Mouse (Mus musculus): ENCODE measurements at regions not wholly inside any gene's neighbourhood (a gene's known extent, or its start where the extent isn't known, plus 50 kb on each side); places are given as distances from the start of the nearest gene placed in this dataset.

DNA sequence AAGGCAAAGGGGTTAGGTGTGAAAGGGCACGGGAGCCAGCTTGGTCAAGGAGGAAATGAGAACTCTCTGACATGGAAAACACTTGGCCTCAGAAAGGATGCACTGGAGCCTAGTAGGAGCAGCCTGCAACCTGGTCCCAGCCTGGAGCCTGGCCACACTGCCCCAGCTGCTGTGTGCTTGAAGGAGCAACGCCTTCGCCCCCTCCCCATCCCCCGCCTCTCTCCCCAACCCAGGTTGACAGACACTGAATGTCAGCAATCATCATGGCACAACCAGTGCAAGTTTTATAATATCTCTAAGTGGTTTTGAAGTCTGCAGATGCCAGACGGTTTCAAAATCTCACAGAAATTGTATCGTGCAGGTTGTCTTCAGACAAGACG lies 417.6 kb downstream of the Cmpk2 start:
- WGBS, result 36% methylated on average over 7 of the region's 7 CpGs
- 0 out of 2 replicates have a peak, but pooled peaks have one; percentile 40 for ATAC-seq
- H3K4me3 ChIP-seq (ENCODE audit: low read length), result no peak overlapping the region
- H3K27me3 ChIP-seq (replicated peaks; ENCODE audit: control insufficient read depth, insufficient read depth, low read length), result no peaks in the 10 kb centered on the region
- H3K27ac ChIP-seq (ENCODE audit: low read depth, low read length), result peak overlapping the region; percentile 77
- no peaks in the 10 kb centered on the region for H3K9me3 ChIP-seq (ENCODE audit: control insufficient read depth, low read length)
- no peaks in the 10 kb centered on the region for H3K36me3 ChIP-seq (ENCODE audit: control insufficient read depth, insufficient read depth, low read length)
- peaks cover 28% of the 10 kb centered on the region for H3K4me1 ChIP-seq (ENCODE audit: control insufficient read depth, insufficient read depth, low read depth, low read length)
- H3K4me2 ChIP-seq (ENCODE audit: low read length), result peak overlapping the region; percentile 4
- no peak overlapping the region for H3K9ac ChIP-seq (ENCODE audit: low read depth, low read length)

DNA sequence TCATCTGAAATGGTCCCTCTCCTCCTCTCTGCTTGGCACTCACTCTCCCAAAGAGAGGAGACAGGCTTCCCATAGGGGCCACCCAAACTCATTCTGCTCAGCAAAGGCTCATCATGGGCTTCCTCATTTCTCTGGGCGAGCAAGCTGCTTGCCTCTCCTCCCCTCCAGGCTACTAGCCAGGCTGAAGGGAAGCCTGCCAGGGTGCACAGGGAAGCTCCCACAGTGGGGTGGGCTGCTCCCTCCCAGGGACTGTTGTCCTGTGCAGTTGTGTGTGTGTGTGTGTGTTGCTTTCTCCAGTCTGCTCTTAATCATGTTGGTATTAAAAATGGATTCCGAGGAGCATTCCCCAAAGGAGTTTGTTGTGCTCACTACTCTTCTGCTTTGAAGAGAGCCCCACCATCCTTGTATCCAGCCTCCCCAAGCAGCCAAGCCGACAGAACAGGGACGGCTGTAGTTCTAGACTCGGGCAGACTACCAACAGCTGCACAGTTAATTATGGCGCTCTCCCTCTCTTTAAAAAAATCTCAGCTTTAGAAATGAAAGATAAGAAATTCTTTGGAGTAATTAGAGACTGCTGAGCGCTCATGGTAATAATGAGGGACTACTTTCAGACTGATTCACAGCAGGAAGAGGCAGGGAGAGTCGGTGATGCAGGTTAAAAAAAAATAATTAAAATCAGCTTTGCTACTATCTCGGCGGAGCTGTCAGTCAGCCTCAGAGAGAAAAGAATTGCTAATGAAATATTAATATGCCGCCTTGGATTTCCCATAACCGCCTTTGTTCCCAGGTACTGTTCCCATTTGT lies 417.0 kb downstream of the Cmpk2 start:
- Histone ChIP-seq H3K9ac (ENCODE audit: low read depth, low read length) (no peak overlapping the region), H3K4me3 (ENCODE audit: low read length) (no peak overlapping the region), H3K27me3 (replicated peaks; ENCODE audit: control insufficient read depth, insufficient read depth, low read length) (no peaks in the 10 kb centered on the region), H3K9me3 (ENCODE audit: control insufficient read depth, low read length) (no peaks in the 10 kb centered on the region), H3K27ac (ENCODE audit: low read depth, low read length) (peak overlapping the region; percentile 77), H3K36me3 (ENCODE audit: control insufficient read depth, insufficient read depth, low read length) (no peaks in the 10 kb centered on the region), H3K4me1 (ENCODE audit: control insufficient read depth, insufficient read depth, low read depth, low read length) (peaks cover 28% of the 10 kb centered on the region), H3K4me2 (ENCODE audit: low read length) (peak overlapping the region; percentile 4)
- ATAC-seq, result peak; percentile 63
- WGBS, result 14% methylated on average over 12 of the region's 12 CpGs

DNA sequence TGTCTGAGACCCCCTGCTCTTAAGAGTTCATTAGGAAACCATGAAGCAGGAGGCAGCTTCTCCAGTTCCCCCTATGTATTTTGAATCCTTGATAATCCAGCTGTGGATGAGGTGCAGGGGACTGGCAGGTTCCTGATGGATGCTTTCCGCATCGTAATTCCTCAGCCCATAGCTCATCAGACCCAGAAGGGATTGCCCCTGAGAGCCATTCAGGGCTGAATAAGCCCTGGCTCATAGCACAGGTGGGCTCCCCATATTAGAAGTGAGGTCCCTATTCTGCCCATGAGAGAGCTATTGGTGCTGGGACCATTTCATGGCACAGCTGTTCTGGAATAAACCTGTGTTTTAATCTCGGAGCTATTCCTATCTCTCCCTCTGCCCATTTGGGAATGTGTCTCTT lies 416.1 kb downstream of the Cmpk2 start:
- Histone ChIP-seq H3K27ac (ENCODE audit: low read depth, low read length) (no peak overlapping the region), H3K36me3 (ENCODE audit: control insufficient read depth, insufficient read depth, low read length) (no peaks in the 10 kb centered on the region), H3K9me3 (ENCODE audit: control insufficient read depth, low read length) (no peaks in the 10 kb centered on the region), H3K27me3 (replicated peaks; ENCODE audit: control insufficient read depth, insufficient read depth, low read length) (no peaks in the 10 kb centered on the region), H3K4me3 (ENCODE audit: low read length) (no peak overlapping the region), H3K4me2 (ENCODE audit: low read length) (no peak overlapping the region), H3K9ac (ENCODE audit: low read depth, low read length) (0 out of 2 replicates have a peak overlapping the region, but pooled peaks have one; percentile 26), H3K4me1 (ENCODE audit: control insufficient read depth, insufficient read depth, low read depth, low read length) (peaks cover 28% of the 10 kb centered on the region)
- no peak for ATAC-seq
- 39% methylated on average over 3 of the region's 3 CpGs for WGBS

GRCm38 (mm10) chr12:26884156-26884555 lies 415.2 kb downstream of the Cmpk2 start:
- WGBS, result 22% methylated on average over 5 of the region's 5 CpGs
- no peaks in the 10 kb centered on the region for H3K36me3 ChIP-seq (ENCODE audit: control insufficient read depth, insufficient read depth, low read length)
- H3K27ac ChIP-seq (ENCODE audit: low read depth, low read length), result peak overlapping the region; percentile 24; the same call in 1 of the 2 replicates
- peaks cover 28% of the 10 kb centered on the region for H3K4me1 ChIP-seq (ENCODE audit: control insufficient read depth, insufficient read depth, low read depth, low read length)
- no peak overlapping the region for H3K4me2 ChIP-seq (ENCODE audit: low read length)
- H3K27me3 ChIP-seq (replicated peaks; ENCODE audit: control insufficient read depth, insufficient read depth, low read length), result no peaks in the 10 kb centered on the region
- no peak for ATAC-seq
- no peaks in the 10 kb centered on the region for H3K9me3 ChIP-seq (ENCODE audit: control insufficient read depth, low read length)
- no peak overlapping the region for H3K4me3 ChIP-seq (ENCODE audit: low read length)
- 0 out of 2 replicates have a peak overlapping the region, but pooled peaks have one; percentile 14 for H3K9ac ChIP-seq (ENCODE audit: low read depth, low read length)

GRCm38 (mm10) chr12:26877691-26878121 lies 408.7 kb downstream of the Cmpk2 start:
- Histone ChIP-seq H3K9me3 (ENCODE audit: control insufficient read depth, low read length) (no peaks in the 10 kb centered on the region), H3K4me3 (ENCODE audit: low read length) (no peak overlapping the region), H3K36me3 (ENCODE audit: control insufficient read depth, insufficient read depth, low read length) (no peaks in the 10 kb centered on the region), H3K9ac (ENCODE audit: low read depth, low read length) (0 out of 2 replicates have a peak overlapping the region, but pooled peaks have one; percentile 6), H3K4me2 (ENCODE audit: low read length) (no peak overlapping the region), H3K4me1 (ENCODE audit: control insufficient read depth, insufficient read depth, low read depth, low read length) (peaks cover 5% of the 10 kb centered on the region), H3K27me3 (replicated peaks; ENCODE audit: control insufficient read depth, insufficient read depth, low read length) (no peaks in the 10 kb centered on the region), H3K27ac (ENCODE audit: low read depth, low read length) (peak overlapping the region; percentile 55; the same call in 1 of the 2 replicates)
- WGBS, result 13% methylated on average over 2 of the region's 2 CpGs
- peak; percentile 76 for ATAC-seq

GRCm38 (mm10) chr12:26877284-26877683 lies 408.3 kb downstream of the Cmpk2 start:
- H3K9me3 ChIP-seq (ENCODE audit: control insufficient read depth, low read length), result no peaks in the 10 kb centered on the region
- no peaks in the 10 kb centered on the region for H3K27me3 ChIP-seq (replicated peaks; ENCODE audit: control insufficient read depth, insufficient read depth, low read length)
- no peak for ATAC-seq
- no peak overlapping the region for H3K4me3 ChIP-seq (ENCODE audit: low read length)
- WGBS, result 53% methylated on average over 3 of the region's 3 CpGs
- H3K4me2 ChIP-seq (ENCODE audit: low read length), result no peak overlapping the region
- H3K4me1 ChIP-seq (ENCODE audit: control insufficient read depth, insufficient read depth, low read depth, low read length), result peaks cover 5% of the 10 kb centered on the region
- H3K36me3 ChIP-seq (ENCODE audit: control insufficient read depth, insufficient read depth, low read length), result no peaks in the 10 kb centered on the region
- H3K27ac ChIP-seq (ENCODE audit: low read depth, low read length), result peak overlapping the region; percentile 55; the same call in 1 of the 2 replicates
- 0 out of 2 replicates have a peak overlapping the region, but pooled peaks have one; percentile 6 for H3K9ac ChIP-seq (ENCODE audit: low read depth, low read length)

- no peak overlapping the region for H3K4me3 ChIP-seq (ENCODE audit: low read length)
- no peaks in the 10 kb centered on the region for H3K27me3 ChIP-seq (replicated peaks; ENCODE audit: control insufficient read depth, insufficient read depth, low read length)
- peaks cover 3% of the 10 kb centered on the region for H3K4me1 ChIP-seq (ENCODE audit: control insufficient read depth, insufficient read depth, low read depth, low read length)
- no peak overlapping the region for H3K4me2 ChIP-seq (ENCODE audit: low read length)
- H3K9me3 ChIP-seq (ENCODE audit: control insufficient read depth, low read length), result no peaks in the 10 kb centered on the region
- no peak overlapping the region for H3K27ac ChIP-seq (ENCODE audit: low read depth, low read length)
- ATAC-seq, result no peak
- H3K9ac ChIP-seq (ENCODE audit: low read depth, low read length), result no peak overlapping the region
- H3K36me3 ChIP-seq (ENCODE audit: control insufficient read depth, insufficient read depth, low read length), result no peaks in the 10 kb centered on the region
- 36% methylated on average over 3 of the region's 3 CpGs for WGBS
These were observed 403.5 kb downstream of the Cmpk2 start for GRCm38 (mm10) chr12:26872466-26872865.

DNA sequence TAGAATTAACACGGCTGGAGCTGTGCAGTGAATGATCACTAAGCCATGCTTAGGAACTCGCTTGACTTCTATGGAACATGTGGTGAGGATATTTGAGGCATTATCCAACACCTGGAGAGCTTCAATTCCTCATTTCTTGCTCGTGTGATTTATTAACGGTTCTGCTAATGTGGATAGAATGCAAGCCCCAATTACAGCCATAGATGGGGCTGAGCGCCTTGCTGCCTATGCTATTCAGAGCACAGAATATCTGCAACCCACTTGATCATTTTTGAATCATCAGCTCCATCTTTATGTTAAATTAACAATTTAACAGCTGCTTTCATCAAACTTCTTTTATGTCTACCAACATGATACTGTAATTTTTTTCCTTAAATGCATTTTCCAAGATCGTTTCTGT lies 398.7 kb downstream of the Cmpk2 start:
- H3K36me3 ChIP-seq (ENCODE audit: control insufficient read depth, insufficient read depth, low read length), result no peaks in the 10 kb centered on the region
- H3K4me1 ChIP-seq (ENCODE audit: control insufficient read depth, insufficient read depth, low read depth, low read length), result no peaks in the 10 kb centered on the region
- no peak overlapping the region for H3K27ac ChIP-seq (ENCODE audit: low read depth, low read length)
- H3K9ac ChIP-seq (ENCODE audit: low read depth, low read length), result no peak overlapping the region
- no peak overlapping the region for H3K4me2 ChIP-seq (ENCODE audit: low read length)
- no peaks in the 10 kb centered on the region for H3K27me3 ChIP-seq (replicated peaks; ENCODE audit: control insufficient read depth, insufficient read depth, low read length)
- no peaks in the 10 kb centered on the region for H3K9me3 ChIP-seq (ENCODE audit: control insufficient read depth, low read length)
- no peak for ATAC-seq
- 59% methylated on average over 6 of the region's 6 CpGs for WGBS
- H3K4me3 ChIP-seq (ENCODE audit: low read length), result no peak overlapping the region

GRCm38 (mm10) chr12:26855091-26855516 lies 386.1 kb downstream of the Cmpk2 start:
- Histone ChIP-seq H3K9ac (ENCODE audit: low read depth, low read length) (no peak overlapping the region), H3K36me3 (ENCODE audit: control insufficient read depth, insufficient read depth, low read length) (no peaks in the 10 kb centered on the region), H3K27ac (ENCODE audit: low read depth, low read length) (no peak overlapping the region), H3K4me1 (ENCODE audit: control insufficient read depth, insufficient read depth, low read depth, low read length) (no peaks in the 10 kb centered on the region), H3K27me3 (replicated peaks; ENCODE audit: control insufficient read depth, insufficient read depth, low read length) (no peaks in the 10 kb centered on the region), H3K4me3 (ENCODE audit: low read length) (no peak overlapping the region), H3K4me2 (ENCODE audit: low read length) (no peak overlapping the region), H3K9me3 (ENCODE audit: control insufficient read depth, low read length) (peaks cover 6% of the 10 kb centered on the region)
- peak; percentile 93 for ATAC-seq
- WGBS, result 16% methylated on average over 1 of the region's 1 CpGs

All from hindbrain, embryonic 16.5 days (tissue).